Mouse (Mus musculus): ENCODE data around the gene Jmjd1c.

DNA sequence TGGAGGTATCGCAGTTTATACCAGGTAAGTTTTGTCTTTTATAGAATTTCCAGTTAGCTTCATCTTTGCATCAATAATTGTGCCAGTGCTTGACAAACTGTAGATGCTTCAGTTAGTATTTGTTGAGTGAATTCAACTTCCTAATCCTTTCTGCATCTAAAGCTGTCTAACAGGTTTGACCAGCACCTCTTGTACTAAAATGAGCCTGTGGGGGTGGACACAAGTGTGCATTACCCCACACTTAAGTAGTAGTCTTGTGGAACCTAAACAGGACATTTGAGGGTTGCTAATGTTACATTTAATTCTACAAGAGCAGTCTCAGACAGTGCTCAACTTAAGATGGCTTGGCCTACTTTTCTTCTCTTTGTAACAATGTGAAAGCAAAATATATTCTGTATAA lies 78.1 kb downstream of the Jmjd1c start:
- TF ChIP-seq POLR2A (IDR thresholded peaks at IDR 0.05; ENCODE audit: control insufficient read depth, extremely low read depth, insufficient read depth, low read length, poor library complexity) (no peak), CTCF (IDR thresholded peaks at IDR 0.05; ENCODE audit: borderline replicate concordance, control insufficient read depth, extremely low read depth, insufficient read depth, low read length, poor library complexity) (no peak)

Measured in thymus, adult 2 months (tissue).